Mouse (Mus musculus) liver, adult 2 months (tissue): ENCODE results near the gene Slc2a12. TPM values are rescaled to one million over a fixed set of nuclear protein-coding genes. Genes with fewer than 3 reads are reported as not detected.

Experiments used
- DNase-seq: peaks from one replicate; pipeline ENCODE4 v3.0.0-alpha.2; 2011; ENCODE audit warnings: low read depth, low spot score; ENCODE audit errors: extremely low read depth
- H3K27ac ChIP-seq: fragments of 200-500 bp; replicated peaks from 2 replicates; pipeline ENCODE4 v1.5.1; 2012; ENCODE audit warnings: low read depth, mild to moderate bottlenecking, control low read depth, inconsistent platforms, low read length; ENCODE audit not compliant: insufficient read depth
- H3K27me3 ChIP-seq: fragments of 200-500 bp; 2 replicates; pipeline ENCODE4 v1.6.1; 2012; ENCODE audit warnings: mild to moderate bottlenecking, moderate library complexity, low read length, inconsistent platforms; ENCODE audit not compliant: control insufficient read depth, insufficient read depth
- H3K36me3 ChIP-seq: fragments of 200-500 bp; 2 replicates; pipeline ENCODE4 v1.6.1; 2012; ENCODE audit warnings: low read length, inconsistent platforms; ENCODE audit not compliant: control insufficient read depth, insufficient read depth
- H3K4me1 ChIP-seq: fragments of 200-500 bp; 2 replicates; pipeline ENCODE4 v1.6.1; 2011; ENCODE audit warnings: low read length; ENCODE audit not compliant: control insufficient read depth, insufficient read depth
- H3K4me3 ChIP-seq: fragments of 200-500 bp; 2 replicates; pipeline ENCODE4 v1.5.1; 2011; ENCODE audit warnings: low read depth, mild to moderate bottlenecking, control low read depth, low read length, moderate library complexity; ENCODE audit not compliant: insufficient read depth
- H3K79me2 ChIP-seq: fragments of 200-500 bp; 2 replicates; pipeline ENCODE4 v1.6.1; 2012; ENCODE audit warnings: inconsistent platforms, mild to moderate bottlenecking, low read length, moderate library complexity; ENCODE audit not compliant: control insufficient read depth, insufficient read depth
- H3K9ac ChIP-seq: fragments of 200-500 bp; 2 replicates; pipeline ENCODE4 v1.6.1; 2012; ENCODE audit warnings: low read depth, mild to moderate bottlenecking, control low read depth, inconsistent platforms, low read length
- CTCF ChIP-seq: fragments of 200-500 bp; IDR thresholded peaks from 2 replicates; pipeline ENCODE4 v1.5.1; 2011; ENCODE audit warnings: low read depth, low read length, control low read depth
- POLR2A ChIP-seq: fragments of 200-500 bp; IDR thresholded peaks from 2 replicates; pipeline ENCODE4 v1.6.1; 2011; ENCODE audit warnings: low read length, control low read depth; ENCODE audit not compliant: insufficient read depth; ENCODE audit errors: extremely low read depth
- WGBS: fragments of 180-500 bp; shearing (Covaris S2); methylation state at CpG from one replicate; pipeline ENCODE4 v1.1.7; 2018; 5-methylcytosine and 5-hydroxymethylcytosine counted together
- polyA plus RNA-seq: library from polyadenylated mRNA; depleted of rRNA; stranded (reverse); fragments of >200 nt; gene quantifications from 2 replicates; pipeline ENCODE4 v1.2.3, GENCODE M21; 2012; rRNA removed
- total RNA-seq: library from RNA; depleted of rRNA; stranded (reverse); fragments of >200 nt; gene quantifications from 2 replicates; pipeline ENCODE4 v1.2.3, GENCODE M21; 2014; rRNA removed

Slc2a12 gene
- total and polyA plus RNA-seq, 2 experiments, result 0.13 to 0.46 TPM

DNA sequence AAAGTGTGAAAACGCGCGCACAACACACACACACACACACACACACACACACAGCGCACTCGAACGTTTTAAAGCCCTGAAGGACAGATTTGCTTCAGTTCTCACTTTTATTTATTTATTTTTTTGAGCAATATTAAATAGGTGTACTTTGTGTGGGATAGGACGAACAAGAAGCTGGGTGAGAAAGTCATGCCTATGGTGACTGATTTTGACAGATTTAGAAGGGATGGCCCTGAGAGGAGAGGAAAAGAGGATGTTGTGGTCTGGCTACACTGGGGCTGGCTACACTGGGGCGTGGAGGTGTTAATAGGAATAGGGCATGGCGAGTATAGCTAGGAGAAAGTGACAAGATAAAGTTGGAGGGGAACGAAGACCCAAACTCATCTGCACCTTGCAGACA lies 87.4 kb downstream of the Slc2a12 start:
- Histone ChIP-seq H3K79me2 (peaks cover 24% of the 10 kb centered on the region), H3K4me1 (peaks cover 10% of the 10 kb centered on the region), H3K27me3 (no peaks in the 10 kb centered on the region), H3K36me3 (no peaks in the 10 kb centered on the region), H3K27ac (peak overlapping the region; percentile 96), H3K9ac (peak overlapping the region; percentile 98), H3K4me3 (peak overlapping the region; percentile 91)
- no peak for TF ChIP-seq CTCF
- no peak for TF ChIP-seq POLR2A
- DNase-seq, result no peak
- 48% methylated on average over 10 of the region's 10 CpGs for WGBS

DNA sequence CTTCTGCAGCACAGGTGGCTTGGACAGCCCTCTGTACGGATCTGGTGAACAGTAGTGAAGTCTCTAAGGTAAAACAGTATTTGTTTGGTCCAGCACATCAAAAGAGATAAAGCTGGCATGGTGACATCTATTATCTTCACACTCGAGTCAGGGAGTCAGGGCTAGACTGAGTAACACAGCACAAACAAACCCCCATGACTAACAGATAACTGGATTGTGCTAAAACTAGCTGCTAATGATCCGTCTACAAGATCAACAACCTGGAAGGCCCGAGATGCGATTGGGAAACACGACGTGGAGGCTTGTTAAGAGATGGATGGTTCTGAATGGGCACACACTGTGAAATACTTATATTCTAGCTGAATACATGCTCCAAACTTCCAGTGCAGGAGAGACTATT lies 101.1 kb downstream of the Slc2a12 start:
- 38% methylated on average over 7 of the region's 7 CpGs for WGBS
- Histone ChIP-seq H3K27ac (no peak overlapping the region), H3K4me1 (no peaks in the 10 kb centered on the region), H3K27me3 (no peaks in the 10 kb centered on the region), H3K36me3 (no peaks in the 10 kb centered on the region), H3K79me2 (no peaks in the 10 kb centered on the region), H3K4me3 (no peak overlapping the region), H3K9ac (no peak overlapping the region)
- DNase-seq, result no peak
- TF ChIP-seq POLR2A, result no peak

DNA sequence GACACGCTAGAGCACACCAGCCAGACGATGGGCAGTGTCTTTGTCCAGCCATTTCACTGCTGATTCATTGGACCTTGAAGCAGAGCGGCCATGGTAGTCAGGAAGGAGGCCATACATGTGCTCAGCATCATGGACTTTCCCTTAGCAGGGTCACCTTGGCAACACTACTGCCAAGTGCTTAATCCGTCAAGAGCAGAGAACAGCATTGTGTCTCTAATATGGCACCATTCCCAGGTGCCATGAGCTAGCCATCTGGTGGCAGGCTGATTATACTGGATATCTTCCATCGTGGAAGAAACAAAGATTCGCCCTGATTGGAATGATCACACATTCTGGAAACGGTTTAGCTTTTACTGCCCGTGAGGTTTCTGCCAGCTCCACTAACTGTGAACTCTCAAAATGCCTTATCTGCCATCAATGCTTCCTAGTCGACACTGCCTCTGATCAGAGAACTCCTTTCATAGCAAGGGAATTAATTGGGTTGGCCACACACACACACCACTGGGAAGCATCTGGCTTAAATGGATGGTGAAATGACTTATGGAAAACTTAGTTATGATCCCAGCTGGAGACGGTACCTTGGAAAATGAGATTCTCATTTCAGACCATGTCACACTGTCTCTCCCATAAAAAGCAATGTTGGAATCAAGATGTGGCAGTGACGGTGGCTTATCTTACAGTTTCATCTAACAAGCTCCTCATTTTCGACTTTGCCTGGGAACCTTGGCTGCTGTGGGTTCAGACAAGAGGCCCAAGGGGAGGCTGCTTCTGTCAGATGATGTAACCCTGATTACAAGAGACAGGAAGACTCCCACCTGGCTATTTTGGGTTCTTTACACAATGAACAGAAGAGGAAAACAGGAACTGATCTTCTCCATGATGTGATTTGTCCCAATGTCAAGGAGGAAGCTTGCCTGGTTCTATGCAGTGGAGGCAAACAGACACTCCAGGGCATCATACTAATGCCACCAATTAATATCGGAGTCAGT lies 101.8 kb downstream of the Slc2a12 start:
- H3K27me3 ChIP-seq, result no peaks in the 10 kb centered on the region
- WGBS, result 71% methylated on average over 13 of the region's 13 CpGs
- H3K79me2 ChIP-seq, result no peaks in the 10 kb centered on the region
- H3K4me1 ChIP-seq, result no peaks in the 10 kb centered on the region
- DNase-seq, result no peak
- H3K27ac ChIP-seq, result no peak overlapping the region
- H3K36me3 ChIP-seq, result no peaks in the 10 kb centered on the region
- TF ChIP-seq POLR2A, result no peak
- no peak for TF ChIP-seq CTCF
- no peak overlapping the region for H3K9ac ChIP-seq
- no peak overlapping the region for H3K4me3 ChIP-seq

DNA sequence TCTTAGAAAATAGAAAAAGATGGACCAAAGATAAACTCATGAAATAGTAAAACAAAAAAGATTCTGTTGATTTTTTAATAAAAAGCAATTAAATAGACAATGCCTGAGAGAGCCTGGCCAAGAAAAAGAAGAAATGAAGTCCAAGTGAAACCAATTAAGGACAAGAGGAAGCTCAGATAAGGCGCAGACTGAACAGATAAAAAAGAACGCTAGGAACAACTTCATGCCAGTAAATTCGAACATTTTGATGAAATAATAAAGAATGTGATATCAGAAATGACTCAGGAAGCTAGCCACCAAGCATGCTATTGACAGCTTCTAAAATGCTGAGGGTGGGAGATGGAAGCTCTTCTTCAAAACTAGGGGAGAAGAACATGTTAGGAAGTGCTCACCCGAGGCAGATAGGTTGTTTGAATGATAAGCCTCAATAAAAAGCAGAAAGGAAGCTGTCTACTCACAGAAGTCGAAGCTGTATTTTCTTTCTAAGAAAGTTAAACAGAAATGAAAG lies 106.4 kb downstream of the Slc2a12 start:
- Histone ChIP-seq H3K4me3 (no peak overlapping the region), H3K27me3 (0 out of 2 replicates have a peak, but pooled peaks cover 2% of the 10 kb centered on the region), H3K36me3 (no peaks in the 10 kb centered on the region), H3K4me1 (no peaks in the 10 kb centered on the region), H3K27ac (no peak overlapping the region), H3K79me2 (no peaks in the 10 kb centered on the region), H3K9ac (no peak overlapping the region)
- TF ChIP-seq CTCF (no peak), POLR2A (no peak)
- no peak for DNase-seq
- WGBS, result 44% methylated on average over 5 of the region's 5 CpGs

Other genes starting within 250 kb of the Slc2a12 start
- gene Tbpl1, start 86.9 kb downstream of the Slc2a12 start, total RNA-seq, result 7.8 and 8.3 TPM in 2 replicates
- 6.0 and 7.9 TPM in 2 replicates for gene Tbpl1, start 86.9 kb downstream of the Slc2a12 start, polyA plus RNA-seq
- gene Tcf21, start 175.2 kb downstream of the Slc2a12 start, total RNA-seq, result 2.7 and 4.7 TPM in 2 replicates
- gene Tcf21, start 175.2 kb downstream of the Slc2a12 start, polyA plus RNA-seq, result 11.6 and 13.6 TPM in 2 replicates